Mouse (Mus musculus) CH12.LX (cell line): ENCODE measurements around the gene Gpr45. TPM values are rescaled to one million over a fixed set of nuclear protein-coding genes. Genes with fewer than 3 reads are reported as not detected.
A peak's percentile ranks its signal among the peaks of the same experiment; 100 is the strongest.

ENCODE experiments used
- DNase-seq: peaks from one replicate; pipeline ENCODE4 v3.0.0-alpha.2; 2013; ENCODE audit errors: extremely low read depth
- H3K27ac ChIP-seq: 2 replicates; pipeline ENCODE4 v1.5.1; 2012; ENCODE audit warnings: low read depth, mild to moderate bottlenecking, control low read depth, moderate library complexity; ENCODE audit not compliant: insufficient read depth
- H3K27me3 ChIP-seq: replicated peaks from 2 replicates; pipeline ENCODE3; 2012; ENCODE audit warnings: inconsistent platforms
- H3K36me3 ChIP-seq, 2 experiments: replicated peaks in 1 of 2; 2 replicates each; pipeline versions ENCODE3 to v1.6.1; 2012; ENCODE audit warnings: inconsistent platforms in 1 of 2, low read length in 1 of 2, mild to moderate bottlenecking in 1 of 2, mixed read lengths in 1 of 2, moderate library complexity in 1 of 2; ENCODE audit not compliant: control insufficient read depth in 1 of 2, insufficient read depth in 1 of 2
- H3K4me1 ChIP-seq, 2 experiments: 2 replicates each; pipeline ENCODE4 v1.6.1; 2012; ENCODE audit warnings: inconsistent platforms in 1 of 2, moderate library complexity in 1 of 2; ENCODE audit not compliant: insufficient read depth in 2 of 2, control insufficient read depth in 1 of 2
- H3K4me2 ChIP-seq: 2 replicates; pipeline ENCODE4 v1.6.1; 2012; ENCODE audit warnings: low read depth, mild to moderate bottlenecking, control low read depth; ENCODE audit not compliant: poor library complexity, insufficient read depth, severe bottlenecking
- H3K4me3 ChIP-seq, 3 experiments: fragments of 150-350 bp in 1 of 3; sonication (generic) in 1 of 3; replicated peaks in 1 of 3; 2 replicates each; pipeline versions ENCODE3 to v1.5.1; 2011 to 2012; ENCODE audit warnings: low read depth in 2 of 3, low read length in 2 of 3, mild to moderate bottlenecking in 2 of 3, moderate library complexity in 2 of 3, control low read depth in 1 of 3, improper control_type of control experiment in 1 of 3, inconsistent platforms in 1 of 3, mixed read lengths in 1 of 3; ENCODE audit not compliant: poor library complexity in 1 of 3
- H3K79me2 ChIP-seq: replicated peaks from 2 replicates; pipeline ENCODE4 v1.6.1; 2012; ENCODE audit warnings: mild to moderate bottlenecking, moderate library complexity; ENCODE audit not compliant: control insufficient read depth, poor library complexity, insufficient read depth, severe bottlenecking; ENCODE audit errors: extremely low read depth
- H3K9ac ChIP-seq: 2 replicates; pipeline ENCODE4 v1.6.1; 2012; ENCODE audit warnings: low read depth, mild to moderate bottlenecking, control low read depth, moderate library complexity; ENCODE audit not compliant: insufficient read depth
- H3K9me3 ChIP-seq: replicated peaks from 2 replicates; pipeline ENCODE3; 2012; ENCODE audit warnings: low read length, inconsistent platforms, mixed read lengths
- BHLHE40 ChIP-seq: IDR thresholded peaks from 2 replicates; pipeline ENCODE4 v1.6.1; 2011; ENCODE audit warnings: mild to moderate bottlenecking, low read depth, low read length, improper control_type of control experiment
- CTCF ChIP-seq, 2 experiments: IDR thresholded peaks in 1 of 2; conservative IDR thresholded peaks in 1 of 2; 2 replicates each; pipeline ENCODE4 v1.5.1; 2011 to 2012; ENCODE audit warnings: low read depth in 2 of 2, low read length in 2 of 2, improper control_type of control experiment in 1 of 2, inconsistent platforms in 1 of 2, mild to moderate bottlenecking in 1 of 2, moderate library complexity in 1 of 2
- HCFC1 ChIP-seq: IDR thresholded peaks from 2 replicates; pipeline ENCODE4 v1.6.1; 2012; ENCODE audit warnings: low read depth, mild to moderate bottlenecking, inconsistent platforms, low read length, improper control_type of control experiment
- KAT2A ChIP-seq: IDR thresholded peaks from 2 replicates; pipeline ENCODE4 v1.6.1; 2012; ENCODE audit warnings: low read length, improper control_type of control experiment, inconsistent platforms; ENCODE audit not compliant: insufficient replicate concordance
- MAX ChIP-seq: IDR thresholded peaks from 2 replicates; pipeline ENCODE4 v1.6.1; 2011; ENCODE audit warnings: low read length, improper control_type of control experiment
- NELFE ChIP-seq: IDR thresholded peaks from 2 replicates; pipeline ENCODE4 v1.6.1; 2011; ENCODE audit warnings: low read depth, low read length, improper control_type of control experiment
- PAX5 ChIP-seq: IDR thresholded peaks from 2 replicates; pipeline ENCODE4 v1.6.1; 2012; ENCODE audit warnings: low read length, inconsistent platforms, mixed read lengths
- POLR2A ChIP-seq: IDR thresholded peaks from 2 replicates; pipeline ENCODE4 v1.6.1; 2011; ENCODE audit warnings: low read depth, mild to moderate bottlenecking, improper control_type of control experiment, low read length
- RAD21 ChIP-seq: IDR thresholded peaks from 2 replicates; pipeline ENCODE4 v1.6.1; 2011; ENCODE audit warnings: low read depth, mild to moderate bottlenecking, low read length, improper control_type of control experiment, moderate library complexity
- SMC3 ChIP-seq: IDR thresholded peaks from 2 replicates; pipeline ENCODE4 v1.6.1; 2011; ENCODE audit warnings: low read depth, low read length, improper control_type of control experiment
- TBP ChIP-seq: conservative IDR thresholded peaks from 2 replicates; pipeline ENCODE4 v1.6.1; 2011; ENCODE audit warnings: low read depth, low read length, improper control_type of control experiment
- TCF12 ChIP-seq: IDR thresholded peaks from 2 replicates; pipeline ENCODE4 v1.6.1; 2014; ENCODE audit warnings: low read depth, mild to moderate bottlenecking, inconsistent platforms, low read length, improper control_type of control experiment
- UBTF ChIP-seq: IDR thresholded peaks from 2 replicates; pipeline ENCODE4 v1.6.1; 2012; ENCODE audit warnings: low read depth, mild to moderate bottlenecking, inconsistent platforms, low read length, improper control_type of control experiment, moderate library complexity
- USF1 ChIP-seq: IDR thresholded peaks from 2 replicates; pipeline ENCODE4 v1.6.1; 2014; ENCODE audit warnings: low read depth, mild to moderate bottlenecking, inconsistent platforms, low read length, improper control_type of control experiment
- ZNF384 ChIP-seq: IDR thresholded peaks from 2 replicates; pipeline ENCODE4 v1.6.1; 2012; ENCODE audit warnings: low read depth, low read length, improper control_type of control experiment, inconsistent platforms
- dilution Hi-C: fragments of 300-500 bp; cut with MboI; formaldehyde crosslinking; loops from 2 replicates; pipeline ENCODE4 v1.14.3; 2020; ENCODE audit warnings: low sequenced_read_pairs; ENCODE audit not compliant: extremely low pct_unique_long_range_greater_than_20kb, extremely low pct_ligation_motif_present
- in situ Hi-C: fragments of 300-500 bp; cut with MboI; formaldehyde crosslinking; loops from 3 replicates; pipeline ENCODE4 v1.14.3; 2019; ENCODE audit warnings: low sequenced_read_pairs, low pct_ligation_motif_present, low pct_unique_long_range_greater_than_20kb, mixed read lengths
- polyA plus RNA-seq: library from polyadenylated mRNA; unstranded; fragments of >175 nt; gene quantifications from 2 replicates; pipeline ENCODE4 v1.2.1, GENCODE M21; 2012; ENCODE audit warnings: low read depth; ENCODE audit not compliant: insufficient read length
- total RNA-seq, 2 experiments: library from RNA; depleted of rRNA; stranded (reverse); fragments of 300-350 nt in 1 of 2; fragments of >200 nt in 1 of 2; gene quantifications; 2 replicates each; pipeline ENCODE4 v1.2.3; 2012 to 2014

The Gpr45 gene
- total and polyA plus RNA-seq, 3 experiments: not detected

- Histone ChIP-seq H3K4me2 (no peak overlapping the region), H3K4me3 (no peak overlapping the region), H3K9ac (no peak overlapping the region), H3K4me1 (no peaks in the 10 kb centered on the region), H3K27ac (no peak overlapping the region), H3K27me3 (no peaks in the 10 kb centered on the region), H3K36me3 (peaks cover 48 to 78% of the 10 kb centered on the region in 2 experiments), H3K9me3 (no peaks in the 10 kb centered on the region), H3K79me2 (no peaks in the 10 kb centered on the region)
- DNase-seq: peak; percentile 6
- peak; percentile 19 for TF ChIP-seq RAD21
- no peak for TF ChIP-seq BHLHE40
- TF ChIP-seq CTCF (conservative IDR thresholded peaks at IDR 0.05 in 1 of 2, IDR thresholded peaks at IDR 0.05 in 1 of 2; ENCODE audit: low read depth in 2 of 2, low read length in 2 of 2): peak; percentile 6 to 19; a peak in 2 of 4 replicates
- dilution Hi-C loops (no loop called here), in situ Hi-C loops (no loop called here)
Measured at GRCm38 (mm10) chr1:43051903-43052302, 99.2 kb downstream of the Gpr45 start.

GRCm38 (mm10) chr1:43065615-43066310 is 113.1 kb downstream of the Gpr45 start:
- TF ChIP-seq BHLHE40: no peak
- no peak for TF ChIP-seq USF1
- peak; percentile 78 for TF ChIP-seq RAD21
- TF ChIP-seq MAX: no peak
- TF ChIP-seq SMC3: peak; percentile 65
- no peak for TF ChIP-seq UBTF
- TF ChIP-seq NELFE: no peak
- no peak for TF ChIP-seq ZNF384
- TF ChIP-seq KAT2A: no peak
- no peak for TF ChIP-seq TCF12
- TF ChIP-seq TBP: no peak
- TF ChIP-seq POLR2A: no peak
- no peak for TF ChIP-seq PAX5
- peak; percentile 46 to 76 for TF ChIP-seq CTCF (conservative IDR thresholded peaks at IDR 0.05 in 1 of 2, IDR thresholded peaks at IDR 0.05 in 1 of 2; ENCODE audit: low read depth in 2 of 2, low read length in 2 of 2)
- TF ChIP-seq HCFC1: no peak
- Histone ChIP-seq H3K4me2 (no peak overlapping the region), H3K79me2 (no peaks in the 10 kb centered on the region), H3K9me3 (no peaks in the 10 kb centered on the region), H3K27me3 (no peaks in the 10 kb centered on the region), H3K9ac (no peak overlapping the region), H3K4me1 (peaks cover 0 to 6% of the 10 kb centered on the region in 2 experiments; a peak in 1 of 4 replicates), H3K36me3 (peaks cover 26 to 66% of the 10 kb centered on the region in 2 experiments), H3K4me3 (no peak overlapping the region), H3K27ac (no peak overlapping the region)
- in situ Hi-C loops (loop anchor here (10.0 kb wide), 1 partner anchor 151 kb away; no protein-coding TSS in a partner anchor), dilution Hi-C loops (no loop called here)
- DNase-seq: peak; percentile 52
